Mouse (Mus musculus) megakaryocyte-erythroid progenitor cell, adult 5-6 weeks (primary cell): Measurements from ENCODE around the gene 4931406P16Rik. TPM values are rescaled to one million over a fixed set of nuclear protein-coding genes. Genes with fewer than 3 reads are reported as not detected.
A peak's percentile ranks its signal among the peaks of the same experiment; 100 is the strongest.

Source experiments
- ATAC-seq: replicated peaks from 2 replicates; pipeline ENCODE4 v1.8.0; 2016; ENCODE audit warnings: mild to moderate bottlenecking, inconsistent platforms; ENCODE audit not compliant: severe bottlenecking, poor library complexity, low FRiP score, low TSS enrichment
- total RNA-seq, 2 experiments: library from RNA; stranded (forward) in 1 of 2; stranded (reverse) in 1 of 2; fragments of 200-1000, 215-1000 nt in 1 of 2; fragments of >200 nt in 1 of 2; fragmentation: Nextera tagmentation in 1 of 2; gene quantifications; 2 replicates each; pipeline ENCODE4 v1.2.3; 2014 to 2017

4931406P16Rik gene
- total RNA-seq, 2 experiments from 2014 or later = 16.2 to 18.1 TPM

DNA sequence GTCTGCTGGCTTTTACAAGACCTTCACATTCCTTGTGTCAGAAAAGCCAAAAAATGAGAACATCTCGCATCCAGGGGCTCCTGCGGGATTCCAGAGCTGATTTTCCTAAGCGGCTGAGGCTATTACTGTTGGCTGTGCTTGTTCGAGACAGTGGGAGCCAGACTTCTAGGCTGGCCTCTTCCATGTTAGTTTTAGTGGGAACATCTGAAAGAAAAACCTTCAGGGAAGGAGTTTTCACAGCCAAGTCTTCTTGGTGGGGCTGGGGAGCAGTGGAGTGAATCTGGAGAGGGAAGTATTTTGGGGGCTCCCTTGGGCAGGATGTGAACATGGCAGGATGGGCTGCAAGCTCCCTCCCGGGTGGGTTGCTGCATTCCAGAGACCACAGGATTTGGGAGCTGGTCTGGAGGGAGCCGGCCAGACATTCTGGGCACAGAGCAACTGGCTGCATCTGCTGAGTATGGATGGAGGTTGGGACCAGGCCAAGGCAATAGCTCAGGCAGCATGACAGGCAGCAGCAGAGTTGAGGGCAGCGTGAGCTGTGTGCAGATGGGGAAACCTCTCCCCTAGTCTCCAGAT is 4.6 kb upstream of the 4931406P16Rik start:
- no peak for ATAC-seq

GRCm38 (mm10) chr7:34312786-34313442 is 437 bp downstream of the 4931406P16Rik start:
- ATAC-seq = peak; percentile 88

DNA sequence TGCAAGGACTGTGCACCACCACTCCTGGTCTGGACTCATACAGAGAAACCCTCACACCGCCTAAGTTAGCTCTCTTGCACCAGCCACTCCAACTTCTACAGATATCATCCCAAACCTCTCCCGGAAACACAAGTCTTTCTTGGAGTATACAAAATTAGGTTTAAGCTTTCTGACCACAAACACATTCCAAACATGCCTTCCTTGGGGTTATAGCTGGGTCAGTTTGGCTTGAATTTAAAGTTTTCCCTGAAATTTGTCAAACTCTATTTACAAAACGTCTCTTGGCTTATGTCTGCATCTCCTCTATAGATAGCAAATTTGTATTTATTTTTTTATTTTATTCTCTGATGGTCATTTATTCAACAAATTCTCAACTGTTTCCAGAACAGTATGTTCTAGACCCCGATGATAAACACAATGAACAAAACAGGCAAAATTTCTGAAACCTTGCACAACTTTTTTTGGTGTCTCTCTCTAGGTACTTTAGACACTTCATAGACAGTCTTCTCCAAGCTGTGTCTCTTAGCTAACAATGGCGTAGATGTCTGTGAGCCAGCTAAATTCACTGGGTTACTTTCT is 4.1 kb downstream of the 4931406P16Rik start:
- ATAC-seq = no peak

GRCm38 (mm10) chr7:34308586-34308985 is 4.8 kb downstream of the 4931406P16Rik start:
- ATAC-seq = no peak

DNA sequence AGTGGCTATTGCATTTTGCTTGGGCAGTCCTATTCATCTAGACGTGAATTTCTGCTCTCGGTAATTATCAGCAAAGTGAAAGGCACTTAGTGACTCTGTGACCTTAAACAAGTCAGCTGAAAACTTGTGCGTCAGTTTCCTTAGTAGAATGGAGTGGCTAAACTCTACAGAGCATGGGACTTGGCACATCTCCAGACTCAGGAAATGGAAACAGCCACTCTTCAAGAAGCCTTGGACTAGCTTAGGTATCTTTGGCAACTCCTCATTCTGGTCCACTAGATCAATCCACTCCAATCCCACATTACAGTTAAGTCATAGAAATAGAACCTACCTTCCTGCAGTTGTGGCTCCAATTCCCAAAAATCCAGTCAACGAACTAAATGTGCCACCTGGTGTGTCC is 7.9 kb downstream of the 4931406P16Rik start:
- no peak for ATAC-seq

DNA sequence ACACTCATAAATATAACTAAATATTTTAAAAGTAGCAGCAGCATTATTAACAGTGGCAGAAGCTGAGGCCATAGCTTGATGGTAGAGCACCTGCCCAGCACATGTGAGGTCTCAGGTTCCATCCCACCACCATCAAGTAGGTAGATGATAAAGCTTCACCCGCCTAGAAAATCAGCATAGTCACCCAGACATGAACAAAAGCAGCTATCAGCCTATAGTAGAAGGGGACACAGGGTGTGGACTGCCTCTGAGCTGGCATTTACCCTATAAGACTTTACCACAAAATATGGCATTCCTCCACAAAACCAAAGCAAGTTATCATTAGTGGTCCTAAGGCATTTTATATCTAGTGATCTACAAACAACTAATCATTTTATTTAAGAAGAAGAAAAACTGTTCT is 10.7 kb downstream of the 4931406P16Rik start:
- ATAC-seq = peak; percentile 80

DNA sequence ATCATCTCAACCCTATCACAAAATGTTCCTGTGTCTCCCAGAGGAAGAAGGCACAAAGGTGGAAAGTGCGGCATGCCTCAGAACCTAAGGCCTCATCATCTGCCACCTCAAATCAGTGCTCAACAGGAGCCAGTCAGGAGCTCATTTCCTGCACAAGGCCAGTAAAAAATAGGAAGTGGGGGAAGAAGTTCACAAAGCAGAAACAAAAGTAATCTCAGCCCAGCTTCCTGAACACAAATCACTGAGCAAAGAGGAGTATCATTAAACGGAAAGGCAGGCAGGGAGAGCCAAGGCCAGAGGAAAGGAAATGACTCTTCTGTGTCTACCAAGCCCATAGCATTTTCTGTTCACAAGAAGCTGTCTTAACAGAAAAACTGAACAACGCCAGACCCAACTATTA is 11.4 kb downstream of the 4931406P16Rik start:
- no peak for ATAC-seq

- ATAC-seq = no peak
These were observed 14.5 kb downstream of the 4931406P16Rik start for GRCm38 (mm10) chr7:34298818-34299217.

DNA sequence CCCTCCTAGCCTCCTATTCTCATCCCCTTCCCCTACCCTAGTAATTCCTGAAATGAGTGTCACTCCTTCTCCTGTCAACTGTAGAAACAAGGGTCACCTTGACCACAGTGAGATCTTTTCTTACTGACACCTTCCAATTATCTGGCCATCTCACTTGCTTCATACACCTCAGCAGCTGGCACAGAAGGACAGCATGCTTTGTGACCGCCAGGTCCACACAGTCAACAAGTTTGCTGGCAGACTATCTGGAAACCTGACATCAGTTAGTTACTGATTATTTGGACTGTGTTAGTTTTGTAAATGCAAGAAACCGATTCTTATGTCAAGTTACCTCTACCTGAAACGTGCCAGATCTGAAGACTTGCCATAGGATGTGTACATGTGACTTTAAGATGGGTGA is 17.2 kb downstream of the 4931406P16Rik start:
- ATAC-seq = no peak

- ATAC-seq = no peak
These were observed 20.7 kb downstream of the 4931406P16Rik start for GRCm38 (mm10) chr7:34292633-34293032.

DNA sequence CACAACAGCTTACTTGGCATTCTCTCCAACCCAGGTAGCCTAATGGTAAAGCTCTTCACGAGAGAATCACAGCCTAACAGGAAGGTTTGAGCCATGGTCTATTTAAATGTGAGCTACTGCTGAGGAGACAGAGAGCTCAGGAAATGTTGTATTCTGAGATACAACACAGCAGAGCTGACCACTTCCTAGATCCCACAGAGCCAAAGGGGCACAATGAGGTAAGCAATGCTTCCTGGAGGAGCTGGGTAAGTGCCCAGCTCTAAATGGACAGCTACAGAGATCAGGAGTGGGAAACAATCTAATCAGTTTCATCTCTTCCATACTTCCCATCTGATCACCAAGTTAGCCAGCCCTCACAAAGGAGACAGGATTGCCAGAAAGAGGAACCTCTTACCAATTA is 22.1 kb downstream of the 4931406P16Rik start:
- ATAC-seq = 0 out of 2 replicates have a peak, but pooled peaks have one; percentile 41

DNA sequence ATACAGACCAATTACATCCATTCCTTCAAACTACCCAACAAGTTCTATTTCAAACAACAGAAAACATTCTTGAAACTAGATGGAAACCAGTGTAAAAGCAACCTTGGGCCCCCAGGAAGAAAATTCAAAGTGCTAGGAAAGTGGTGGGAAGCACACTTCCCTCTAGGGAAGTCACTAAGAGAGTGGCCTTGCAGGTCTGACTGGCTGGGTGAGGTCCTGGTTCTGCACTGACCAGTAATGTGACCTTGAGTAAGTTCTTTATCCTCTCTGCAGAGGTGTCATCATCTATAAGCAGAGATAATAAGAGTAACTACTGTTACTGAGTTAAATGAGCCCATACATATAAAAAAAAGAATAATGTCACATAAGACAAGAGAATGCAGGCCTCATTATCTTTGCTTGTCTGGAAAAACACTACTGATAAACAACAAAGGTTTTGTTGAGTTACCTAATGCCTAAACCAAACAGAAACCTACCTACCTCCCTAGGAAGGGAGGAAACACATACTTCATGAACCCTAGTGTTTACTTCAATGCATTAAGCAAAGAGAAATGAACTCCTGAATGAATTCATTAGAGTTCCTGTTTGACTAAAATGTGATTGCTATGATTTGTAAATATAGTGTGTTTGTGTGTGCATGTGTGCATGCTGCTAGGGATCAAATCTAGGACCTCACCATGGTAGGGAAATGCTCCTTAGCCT is 22.8 kb downstream of the 4931406P16Rik start:
- no peak for ATAC-seq

DNA sequence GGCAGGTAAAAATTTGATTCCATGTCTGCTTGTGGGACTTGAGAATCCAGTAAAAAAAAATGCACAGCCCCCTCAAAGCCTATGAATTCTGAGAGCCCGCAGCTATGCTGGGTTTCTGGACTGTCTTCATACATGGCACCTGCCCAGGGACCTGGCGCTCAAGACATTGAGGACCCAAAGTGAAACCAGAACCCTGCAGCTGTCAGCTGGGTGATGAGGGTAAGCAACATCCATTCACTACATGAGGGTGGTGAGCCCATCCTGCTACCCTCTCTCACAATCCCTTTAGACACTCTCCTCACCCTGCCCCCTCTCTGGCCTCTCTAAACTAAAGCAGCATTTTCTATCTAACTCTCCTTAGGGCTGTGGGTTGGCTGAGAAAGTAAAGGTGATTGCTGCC is 35.7 kb downstream of the 4931406P16Rik start:
- ATAC-seq = no peak

GRCm38 (mm10) chr7:34276066-34276465 is 37.3 kb downstream of the 4931406P16Rik start:
- ATAC-seq = no peak

DNA sequence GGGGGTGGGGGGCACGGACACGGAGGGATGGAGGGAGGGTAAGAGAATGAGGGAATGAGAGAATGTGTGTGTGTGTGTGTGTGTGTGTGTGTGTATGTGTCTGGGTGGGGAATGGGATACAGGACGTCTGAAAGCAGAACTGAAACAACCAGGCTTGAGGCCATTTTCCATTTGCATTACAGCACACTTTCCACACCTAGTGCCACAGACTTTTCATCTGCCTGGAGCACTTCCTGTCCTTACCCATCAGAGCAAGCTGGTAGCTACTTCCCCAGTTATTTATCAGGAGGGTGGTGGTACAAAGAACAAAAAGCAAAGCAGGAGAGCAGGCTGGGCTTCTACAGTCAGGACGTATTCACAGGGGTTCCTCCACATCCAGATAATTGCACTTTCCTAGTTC is 40.9 kb downstream of the 4931406P16Rik start:
- no peak for ATAC-seq

DNA sequence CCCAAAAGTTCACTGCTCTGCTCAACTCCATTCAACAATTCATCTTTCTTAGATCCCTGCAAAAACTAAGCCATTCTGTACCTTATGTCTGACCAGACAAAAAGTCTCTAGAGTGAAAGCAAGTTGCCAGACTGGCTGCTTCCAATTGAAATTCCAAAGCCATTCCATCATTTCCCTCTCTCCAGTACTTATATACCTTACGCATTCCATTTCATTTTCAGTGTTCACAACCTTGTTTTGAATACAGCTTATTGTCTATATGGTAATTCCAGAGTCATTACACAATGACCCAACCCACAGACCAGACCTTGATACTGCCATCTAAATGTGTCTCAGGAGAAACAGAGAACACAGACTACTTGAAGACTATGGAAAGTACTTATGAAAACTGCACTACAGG is 44.9 kb downstream of the 4931406P16Rik start:
- no peak for ATAC-seq

DNA sequence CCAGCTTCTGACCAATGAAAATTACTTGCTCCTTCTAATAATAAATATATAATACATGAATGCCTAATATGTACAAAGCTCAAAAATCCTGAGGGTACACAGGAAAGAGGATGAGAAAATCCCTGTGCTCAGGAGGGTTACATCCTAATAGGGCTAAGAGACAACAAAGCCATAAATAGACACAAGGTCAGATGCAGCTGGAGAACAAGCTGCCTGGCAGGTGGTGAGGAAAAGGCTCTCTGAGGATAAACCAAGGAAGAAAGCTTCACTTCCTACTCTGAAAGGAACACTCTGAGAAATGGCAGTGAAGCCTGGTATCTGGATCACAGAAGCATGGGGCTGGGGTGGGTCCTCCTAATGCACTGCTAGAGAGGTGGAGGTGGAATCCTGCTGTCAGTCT is 46.9 kb downstream of the 4931406P16Rik start:
- no peak for ATAC-seq

DNA sequence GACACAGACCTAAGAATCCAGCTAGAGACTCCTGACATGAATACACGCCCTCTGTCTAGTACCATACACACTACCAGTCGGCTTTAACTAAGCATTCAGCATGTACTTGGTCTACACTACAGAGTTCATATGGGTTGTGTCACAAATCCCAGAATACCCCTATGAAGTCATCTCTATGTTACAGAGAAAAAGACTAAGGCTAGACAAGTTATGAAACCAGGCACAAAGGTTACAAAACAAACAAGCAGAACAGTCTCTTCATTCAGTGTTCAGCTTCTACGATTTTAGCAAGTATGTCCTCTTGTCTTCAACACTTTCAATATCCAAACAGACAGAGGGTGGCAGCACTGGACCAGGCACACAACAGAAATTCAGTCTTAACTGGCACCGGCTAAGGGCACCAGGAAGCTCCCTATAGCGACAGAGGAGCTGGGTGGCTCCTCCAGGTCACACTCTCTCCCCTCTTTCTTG is 47.4 kb downstream of the 4931406P16Rik start:
- peak; percentile 95 for ATAC-seq

DNA sequence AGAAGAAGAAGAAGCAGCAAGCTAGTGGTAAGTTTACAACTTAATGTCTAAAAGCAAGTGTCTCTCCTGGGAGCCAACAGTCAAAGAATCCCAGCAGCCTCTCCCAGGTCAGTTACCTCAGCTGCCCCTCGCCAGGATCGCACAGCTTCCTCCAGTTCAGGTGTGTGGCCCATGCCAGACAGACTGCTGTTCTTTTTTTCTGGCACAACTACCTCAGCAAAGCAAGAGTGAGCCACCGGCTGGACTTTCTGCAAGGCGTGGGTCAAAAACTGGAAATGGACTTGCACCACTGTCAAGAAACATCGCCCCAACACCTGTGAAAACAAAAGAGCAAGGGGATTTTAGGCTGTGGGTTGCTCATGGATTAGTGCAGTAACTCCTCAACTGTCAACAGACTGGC is 49.9 kb downstream of the 4931406P16Rik start:
- no peak for ATAC-seq

DNA sequence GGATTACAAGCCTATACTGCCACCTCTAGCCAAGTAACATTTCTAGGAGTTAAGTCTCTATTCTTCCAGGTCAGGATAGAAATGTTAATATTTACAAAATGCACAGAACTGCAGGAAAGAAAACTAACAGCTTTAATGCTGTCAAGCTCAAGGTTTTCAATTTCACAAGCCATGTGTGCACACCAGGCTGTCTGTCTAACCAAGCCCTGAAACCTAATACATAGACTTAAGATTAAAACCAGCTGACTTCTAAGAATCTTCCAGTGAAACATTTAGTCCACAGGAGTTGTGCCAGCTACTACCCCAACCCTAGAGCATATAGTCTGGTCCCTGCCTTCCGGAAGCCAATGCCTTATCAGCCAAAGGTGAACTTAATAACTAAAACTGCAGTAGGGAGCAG is 54.9 kb downstream of the 4931406P16Rik start:
- no peak for ATAC-seq
